Mouse (Mus musculus) A20 (cell line): ENCODE results near the gene Vangl1.

ENCODE experiments used
- DNase-seq: peaks from one replicate; pipeline ENCODE4 v3.0.0-alpha.2; 2011; ENCODE audit warnings: low read depth, low spot score

Gene Vangl1

GRCm38 (mm10) chr3:102198446-102198845 is 6.0 kb downstream of the Vangl1 start:
- DNase-seq: no peak

GRCm38 (mm10) chr3:102197746-102198145 is 6.7 kb downstream of the Vangl1 start:
- DNase-seq: no peak

GRCm38 (mm10) chr3:102197152-102197551 is 7.3 kb downstream of the Vangl1 start:
- no peak for DNase-seq

GRCm38 (mm10) chr3:102196166-102196565 is 8.3 kb downstream of the Vangl1 start:
- no peak for DNase-seq

GRCm38 (mm10) chr3:102195762-102196161 is 8.7 kb downstream of the Vangl1 start:
- no peak for DNase-seq

- no peak for DNase-seq
Measured at GRCm38 (mm10) chr3:102194291-102195051, 10.0 kb downstream of the Vangl1 start.

GRCm38 (mm10) chr3:102193488-102194290 is 10.8 kb downstream of the Vangl1 start:
- DNase-seq: no peak

- no peak for DNase-seq
Measured at GRCm38 (mm10) chr3:102192621-102193020, 11.9 kb downstream of the Vangl1 start.

GRCm38 (mm10) chr3:102191575-102191974 is 12.9 kb downstream of the Vangl1 start:
- DNase-seq: no peak

- DNase-seq: no peak
Measured at GRCm38 (mm10) chr3:102190642-102191041, 13.9 kb downstream of the Vangl1 start.

- no peak for DNase-seq
Measured at GRCm38 (mm10) chr3:102190015-102190414, 14.5 kb downstream of the Vangl1 start.

GRCm38 (mm10) chr3:102188972-102189371 is 15.5 kb downstream of the Vangl1 start:
- no peak for DNase-seq

- DNase-seq: no peak
Measured at GRCm38 (mm10) chr3:102187401-102187800, 17.1 kb downstream of the Vangl1 start.

GRCm38 (mm10) chr3:102184721-102185120 is 19.8 kb downstream of the Vangl1 start:
- no peak for DNase-seq

- DNase-seq: no peak
Measured at GRCm38 (mm10) chr3:102182601-102183000, 21.9 kb downstream of the Vangl1 start.

GRCm38 (mm10) chr3:102181191-102181590 is 23.3 kb downstream of the Vangl1 start:
- no peak for DNase-seq

- DNase-seq: no peak
Measured at GRCm38 (mm10) chr3:102180746-102181145, 23.7 kb downstream of the Vangl1 start.

GRCm38 (mm10) chr3:102179869-102180268 is 24.6 kb downstream of the Vangl1 start:
- DNase-seq: no peak

- no peak for DNase-seq
Measured at GRCm38 (mm10) chr3:102177837-102178615, 26.5 kb downstream of the Vangl1 start.

- DNase-seq: no peak
Measured at GRCm38 (mm10) chr3:102176116-102176515, 28.4 kb downstream of the Vangl1 start.

GRCm38 (mm10) chr3:102175701-102176100 is 28.8 kb downstream of the Vangl1 start:
- no peak for DNase-seq
